Mouse (Mus musculus): ENCODE measurements around the gene Tmeff1. TPM values are rescaled to one million over a fixed set of nuclear protein-coding genes. Genes with fewer than 3 reads are reported as not detected.

Gene Tmeff1
- polyA plus RNA-seq, 1 experiment = 1.3 TPM

GRCm38 (mm10) chr4:48625836-48626235 is 40.9 kb downstream of the Tmeff1 start:
- 94% methylated on average over 9 of the region's 9 CpGs for WGBS
- TF ChIP-seq CTCF (IDR thresholded peaks at IDR 0.05; ENCODE audit: borderline replicate concordance, control insufficient read depth, extremely low read depth, insufficient read depth, low read length, poor library complexity) (no peak), POLR2A (IDR thresholded peaks at IDR 0.05; ENCODE audit: control insufficient read depth, extremely low read depth, insufficient read depth, low read length, poor library complexity) (no peak)
- H3K4me1 ChIP-seq (replicated peaks; ENCODE audit: control insufficient read depth, insufficient read depth, low read length) = no peaks in the 10 kb centered on the region

GRCm38 (mm10) chr4:48629445-48629844 is 44.5 kb downstream of the Tmeff1 start:
- no peak overlapping the region for H3K27ac ChIP-seq (ENCODE audit: control insufficient read depth, insufficient read depth, low read length)
- WGBS = 98% methylated on average over 13 of the region's 13 CpGs
- TF ChIP-seq CTCF (IDR thresholded peaks at IDR 0.05; ENCODE audit: borderline replicate concordance, control insufficient read depth, extremely low read depth, insufficient read depth, low read length, poor library complexity) (no peak), POLR2A (IDR thresholded peaks at IDR 0.05; ENCODE audit: control insufficient read depth, extremely low read depth, insufficient read depth, low read length, poor library complexity) (no peak)
- no peak overlapping the region for H3K4me3 ChIP-seq (ENCODE audit: control insufficient read depth, insufficient read depth, low read length)
- no peaks in the 10 kb centered on the region for H3K27me3 ChIP-seq (ENCODE audit: control insufficient read depth, insufficient read depth, low read length)
- no peak for DNase-seq
- H3K36me3 ChIP-seq (ENCODE audit: control insufficient read depth, insufficient read depth, low read length) = no peaks in the 10 kb centered on the region
- no peaks in the 10 kb centered on the region for H3K4me1 ChIP-seq (replicated peaks; ENCODE audit: control insufficient read depth, insufficient read depth, low read length)

More at GRCm38 (mm10) chr4:48625836-48626235, 40.9 kb downstream of the Tmeff1 start:
- Histone ChIP-seq H3K4me3 (ENCODE audit: control insufficient read depth, insufficient read depth, low read length) (no peak overlapping the region), H3K36me3 (ENCODE audit: control insufficient read depth, insufficient read depth, low read length) (no peaks in the 10 kb centered on the region), H3K27ac (ENCODE audit: control insufficient read depth, insufficient read depth, low read length) (no peak overlapping the region), H3K27me3 (ENCODE audit: control insufficient read depth, insufficient read depth, low read length) (no peaks in the 10 kb centered on the region)
- no peak for DNase-seq

GRCm38 (mm10) chr4:48633529-48633928 is 48.6 kb downstream of the Tmeff1 start:
- no peaks in the 10 kb centered on the region for H3K4me1 ChIP-seq (replicated peaks; ENCODE audit: control insufficient read depth, insufficient read depth, low read length)
- 95% methylated on average over 6 of the region's 6 CpGs for WGBS
- DNase-seq = no peak
- TF ChIP-seq POLR2A (IDR thresholded peaks at IDR 0.05; ENCODE audit: control insufficient read depth, extremely low read depth, insufficient read depth, low read length, poor library complexity) (no peak), CTCF (IDR thresholded peaks at IDR 0.05; ENCODE audit: borderline replicate concordance, control insufficient read depth, extremely low read depth, insufficient read depth, low read length, poor library complexity) (no peak)
- H3K36me3 ChIP-seq (ENCODE audit: control insufficient read depth, insufficient read depth, low read length) = no peaks in the 10 kb centered on the region
- no peak overlapping the region for H3K4me3 ChIP-seq (ENCODE audit: control insufficient read depth, insufficient read depth, low read length)
- H3K27ac ChIP-seq (ENCODE audit: control insufficient read depth, insufficient read depth, low read length) = no peak overlapping the region
- no peaks in the 10 kb centered on the region for H3K27me3 ChIP-seq (ENCODE audit: control insufficient read depth, insufficient read depth, low read length)

GRCm38 (mm10) chr4:48634058-48634457 is 49.1 kb downstream of the Tmeff1 start:
- TF ChIP-seq POLR2A (IDR thresholded peaks at IDR 0.05; ENCODE audit: control insufficient read depth, extremely low read depth, insufficient read depth, low read length, poor library complexity) = no peak
- TF ChIP-seq CTCF (IDR thresholded peaks at IDR 0.05; ENCODE audit: borderline replicate concordance, control insufficient read depth, extremely low read depth, insufficient read depth, low read length, poor library complexity) = no peak
- DNase-seq = peak; percentile 4
- H3K27me3 ChIP-seq (ENCODE audit: control insufficient read depth, insufficient read depth, low read length) = no peaks in the 10 kb centered on the region
- H3K27ac ChIP-seq (ENCODE audit: control insufficient read depth, insufficient read depth, low read length) = no peak overlapping the region
- WGBS = 86% methylated on average over 2 of the region's 2 CpGs
- no peaks in the 10 kb centered on the region for H3K36me3 ChIP-seq (ENCODE audit: control insufficient read depth, insufficient read depth, low read length)
- no peak overlapping the region for H3K4me3 ChIP-seq (ENCODE audit: control insufficient read depth, insufficient read depth, low read length)
- no peaks in the 10 kb centered on the region for H3K4me1 ChIP-seq (replicated peaks; ENCODE audit: control insufficient read depth, insufficient read depth, low read length)

- H3K27me3 ChIP-seq (ENCODE audit: control insufficient read depth, insufficient read depth, low read length) = no peaks in the 10 kb centered on the region
Measured at GRCm38 (mm10) chr4:48636831-48637230, 51.9 kb downstream of the Tmeff1 start.

GRCm38 (mm10) chr4:48638132-48638531 is 53.2 kb downstream of the Tmeff1 start:
- 91% methylated on average over 10 of the region's 10 CpGs for WGBS
- Histone ChIP-seq H3K36me3 (ENCODE audit: control insufficient read depth, insufficient read depth, low read length) (no peaks in the 10 kb centered on the region), H3K4me1 (replicated peaks; ENCODE audit: control insufficient read depth, insufficient read depth, low read length) (no peaks in the 10 kb centered on the region), H3K4me3 (ENCODE audit: control insufficient read depth, insufficient read depth, low read length) (no peak overlapping the region), H3K27me3 (ENCODE audit: control insufficient read depth, insufficient read depth, low read length) (no peaks in the 10 kb centered on the region), H3K27ac (ENCODE audit: control insufficient read depth, insufficient read depth, low read length) (no peak overlapping the region)
- DNase-seq = no peak
- no peak for TF ChIP-seq POLR2A (IDR thresholded peaks at IDR 0.05; ENCODE audit: control insufficient read depth, extremely low read depth, insufficient read depth, low read length, poor library complexity)
- TF ChIP-seq CTCF (IDR thresholded peaks at IDR 0.05; ENCODE audit: borderline replicate concordance, control insufficient read depth, extremely low read depth, insufficient read depth, low read length, poor library complexity) = no peak

More at GRCm38 (mm10) chr4:48636831-48637230, 51.9 kb downstream of the Tmeff1 start:
- 98% methylated on average over 13 of the region's 13 CpGs for WGBS
- no peak for TF ChIP-seq POLR2A (IDR thresholded peaks at IDR 0.05; ENCODE audit: control insufficient read depth, extremely low read depth, insufficient read depth, low read length, poor library complexity)
- TF ChIP-seq CTCF (IDR thresholded peaks at IDR 0.05; ENCODE audit: borderline replicate concordance, control insufficient read depth, extremely low read depth, insufficient read depth, low read length, poor library complexity) = no peak
- no peak for DNase-seq
- H3K4me3 ChIP-seq (ENCODE audit: control insufficient read depth, insufficient read depth, low read length) = no peak overlapping the region
- H3K4me1 ChIP-seq (replicated peaks; ENCODE audit: control insufficient read depth, insufficient read depth, low read length) = no peaks in the 10 kb centered on the region
- no peaks in the 10 kb centered on the region for H3K36me3 ChIP-seq (ENCODE audit: control insufficient read depth, insufficient read depth, low read length)
- no peak overlapping the region for H3K27ac ChIP-seq (ENCODE audit: control insufficient read depth, insufficient read depth, low read length)

- no peaks in the 10 kb centered on the region for H3K27me3 ChIP-seq (ENCODE audit: control insufficient read depth, insufficient read depth, low read length)
- no peak for TF ChIP-seq CTCF (IDR thresholded peaks at IDR 0.05; ENCODE audit: borderline replicate concordance, control insufficient read depth, extremely low read depth, insufficient read depth, low read length, poor library complexity)
- no peak for TF ChIP-seq POLR2A (IDR thresholded peaks at IDR 0.05; ENCODE audit: control insufficient read depth, extremely low read depth, insufficient read depth, low read length, poor library complexity)
- no peaks in the 10 kb centered on the region for H3K36me3 ChIP-seq (ENCODE audit: control insufficient read depth, insufficient read depth, low read length)
- no peak overlapping the region for H3K4me3 ChIP-seq (ENCODE audit: control insufficient read depth, insufficient read depth, low read length)
- DNase-seq = no peak
- H3K4me1 ChIP-seq (replicated peaks; ENCODE audit: control insufficient read depth, insufficient read depth, low read length) = no peaks in the 10 kb centered on the region
- no peak overlapping the region for H3K27ac ChIP-seq (ENCODE audit: control insufficient read depth, insufficient read depth, low read length)
- 97% methylated on average over 17 of the region's 17 CpGs for WGBS
Measured at GRCm38 (mm10) chr4:48639503-48639902, 54.5 kb downstream of the Tmeff1 start.

Data from thymus, adult 2 months (tissue).